Mouse (Mus musculus): ENCODE results near the gene Slc39a11.

Slc39a11 gene

GRCm38 (mm10) chr11:113389637-113390036, 260.2 kb downstream of the Slc39a11 start:
- DNase-seq, result no peak

DNA sequence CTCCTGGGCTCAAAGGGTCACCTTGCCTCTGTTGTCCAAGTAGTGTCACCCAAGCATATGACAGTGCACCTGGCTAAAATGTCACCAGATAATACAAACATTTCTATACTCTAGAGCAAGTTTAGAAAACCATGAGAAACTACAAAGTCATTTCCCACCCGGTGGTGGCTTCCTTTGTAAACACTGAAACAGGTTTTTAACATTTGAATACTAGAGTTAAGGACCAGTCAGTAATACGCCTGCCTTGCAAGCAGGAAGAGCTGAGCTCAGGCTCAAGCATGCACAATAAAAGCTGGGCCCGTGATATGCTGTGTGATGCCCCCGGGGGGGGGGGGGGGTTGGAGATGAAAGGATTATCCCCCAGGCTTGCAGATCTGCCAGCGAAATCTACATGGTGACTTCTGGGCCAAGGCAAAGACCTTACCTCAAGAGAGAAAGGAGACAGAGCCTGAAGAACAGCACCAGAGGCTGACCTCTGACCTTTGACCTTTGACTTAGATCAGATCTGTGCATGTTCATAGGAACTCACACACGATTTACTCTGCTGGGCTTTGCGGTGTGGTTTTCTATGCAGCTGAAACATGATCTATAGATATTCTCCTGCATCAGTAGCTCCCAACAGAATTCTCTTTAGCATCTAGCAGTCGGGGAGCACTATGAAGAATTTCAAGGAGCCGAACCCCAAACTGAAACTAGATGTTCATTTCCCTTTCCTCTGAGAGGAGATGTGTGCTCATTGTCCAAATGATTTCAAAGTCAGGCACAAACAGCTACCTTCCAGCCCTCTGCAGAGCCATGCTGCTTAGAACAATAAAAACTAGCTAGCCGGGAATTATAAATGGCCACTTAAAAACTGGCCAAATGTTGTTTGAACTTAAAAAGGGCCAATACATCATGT, 267.0 kb downstream of the Slc39a11 start:
- no peak for DNase-seq

GRCm38 (mm10) chr11:113381550-113381949, 268.3 kb downstream of the Slc39a11 start:
- DNase-seq, result no peak

DNA sequence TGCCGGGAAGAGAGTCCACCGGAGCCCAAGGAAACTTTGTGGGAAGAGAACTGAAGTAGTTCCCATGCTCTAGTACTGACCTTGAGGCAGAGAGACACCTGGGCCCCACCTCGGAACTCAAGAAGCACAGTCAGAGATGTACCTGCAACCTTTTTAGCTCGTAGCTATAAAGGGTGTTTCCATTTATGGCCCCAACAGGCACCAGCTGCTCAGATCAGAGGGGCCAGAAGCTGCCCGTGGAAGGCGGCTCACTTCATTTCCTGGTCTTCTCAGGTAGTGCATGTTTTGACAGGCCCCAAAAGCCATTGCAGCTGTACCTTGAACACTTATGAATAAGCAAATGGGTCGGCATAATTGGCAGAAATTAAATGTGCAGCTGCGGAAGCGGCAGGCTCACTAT, 271.0 kb downstream of the Slc39a11 start:
- no peak for DNase-seq

DNA sequence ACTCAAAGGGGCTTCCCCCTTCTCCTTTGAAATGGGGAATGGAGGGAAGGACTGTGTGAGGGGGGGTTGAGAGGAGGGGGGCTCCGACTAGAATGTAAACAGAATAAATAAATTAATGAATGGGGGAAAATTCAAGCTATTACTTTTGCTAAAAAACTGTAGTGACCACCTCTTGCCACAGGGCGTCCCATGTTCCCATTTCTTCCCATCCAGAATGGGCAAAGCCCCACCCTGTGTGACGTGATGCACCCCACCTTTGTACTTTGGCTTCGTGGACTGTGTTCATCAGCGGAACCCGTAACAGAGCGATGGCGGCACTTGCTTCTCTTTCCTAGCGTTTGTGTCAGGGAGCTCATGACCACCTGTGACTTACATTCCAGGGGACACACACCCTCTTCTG, 273.8 kb downstream of the Slc39a11 start:
- DNase-seq, result no peak

GRCm38 (mm10) chr11:113373926-113374325, 276.0 kb downstream of the Slc39a11 start:
- no peak for DNase-seq

DNA sequence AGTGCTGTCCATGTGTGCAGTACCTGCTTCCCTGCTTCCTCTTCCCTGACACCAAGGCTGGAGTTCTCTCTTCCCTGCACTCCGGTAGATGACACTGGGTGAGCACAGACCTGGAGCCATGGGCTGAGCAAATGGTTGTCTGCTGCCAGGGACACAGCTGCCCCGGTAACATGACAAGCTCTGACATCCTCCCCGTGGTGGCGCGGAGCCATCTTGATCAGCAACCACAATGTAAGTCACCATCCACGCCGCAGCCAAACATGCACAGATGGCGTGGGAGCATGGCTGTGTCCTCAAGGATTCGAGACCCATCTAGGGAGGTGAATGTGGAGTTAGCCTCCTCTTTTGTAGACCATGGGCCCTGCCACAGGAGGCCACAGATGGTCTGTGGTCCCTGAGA, 276.5 kb downstream of the Slc39a11 start:
- no peak for DNase-seq

DNA sequence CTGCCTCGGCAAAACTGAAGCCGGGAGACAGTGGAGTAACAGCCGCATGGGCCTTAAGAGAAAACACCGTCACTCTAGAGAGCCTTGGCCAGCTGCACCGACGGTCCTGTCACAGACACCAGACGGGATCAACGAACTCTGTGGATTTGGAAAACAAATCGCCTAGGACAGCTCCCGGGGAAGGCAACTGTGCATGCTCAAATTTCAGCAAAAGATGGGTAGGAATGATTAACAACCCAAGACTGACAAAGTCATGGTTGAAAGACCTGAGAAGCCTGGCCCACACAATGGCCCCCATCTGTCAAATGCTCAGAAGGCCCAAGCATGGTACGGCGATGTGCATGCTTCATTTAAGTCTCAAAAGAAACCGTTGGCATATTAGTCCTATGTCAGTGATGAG, 281.8 kb downstream of the Slc39a11 start:
- peak; percentile 5 for DNase-seq

- peak; percentile 14 for DNase-seq
Observed at GRCm38 (mm10) chr11:113366257-113367030, 283.4 kb downstream of the Slc39a11 start.

DNA sequence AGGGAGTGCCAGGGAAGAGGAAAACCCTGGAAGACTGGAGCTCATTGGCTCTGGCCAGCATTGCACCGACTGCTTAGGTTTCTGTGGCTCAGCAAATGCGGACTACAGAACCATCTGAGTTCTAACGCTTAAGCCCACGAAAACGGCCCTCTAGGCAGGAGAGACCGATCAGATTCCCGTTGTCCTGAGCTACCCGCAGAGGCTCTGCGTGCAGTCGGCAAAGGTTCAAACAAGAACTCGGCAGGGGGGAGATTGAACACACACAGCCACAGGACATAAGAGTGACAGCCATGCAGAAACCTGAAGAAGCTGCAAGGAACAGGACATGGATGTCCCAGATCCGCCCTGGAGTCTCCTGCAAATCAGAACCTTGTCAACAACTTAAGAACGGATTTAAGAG, 286.1 kb downstream of the Slc39a11 start:
- DNase-seq, result no peak

DNA sequence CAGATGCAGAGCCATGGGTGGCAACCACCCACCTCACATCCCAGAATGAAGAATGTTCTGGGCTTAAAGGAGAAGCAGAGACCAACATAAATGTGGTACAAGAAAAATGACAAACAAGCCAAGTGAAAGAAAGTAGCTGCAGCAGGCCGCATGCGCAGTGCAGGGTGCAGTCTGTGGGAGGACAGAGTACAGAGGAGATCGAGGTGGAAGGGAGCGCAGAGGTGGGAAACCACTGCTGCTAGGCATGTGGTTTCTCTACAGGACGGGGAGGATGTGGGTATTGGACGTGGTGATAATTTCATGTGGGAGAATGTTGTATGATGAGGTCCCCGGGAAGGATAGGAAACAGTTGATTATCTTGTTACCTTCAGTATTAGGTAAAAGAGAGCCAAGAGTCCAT, 287.3 kb downstream of the Slc39a11 start:
- DNase-seq, result no peak

DNA sequence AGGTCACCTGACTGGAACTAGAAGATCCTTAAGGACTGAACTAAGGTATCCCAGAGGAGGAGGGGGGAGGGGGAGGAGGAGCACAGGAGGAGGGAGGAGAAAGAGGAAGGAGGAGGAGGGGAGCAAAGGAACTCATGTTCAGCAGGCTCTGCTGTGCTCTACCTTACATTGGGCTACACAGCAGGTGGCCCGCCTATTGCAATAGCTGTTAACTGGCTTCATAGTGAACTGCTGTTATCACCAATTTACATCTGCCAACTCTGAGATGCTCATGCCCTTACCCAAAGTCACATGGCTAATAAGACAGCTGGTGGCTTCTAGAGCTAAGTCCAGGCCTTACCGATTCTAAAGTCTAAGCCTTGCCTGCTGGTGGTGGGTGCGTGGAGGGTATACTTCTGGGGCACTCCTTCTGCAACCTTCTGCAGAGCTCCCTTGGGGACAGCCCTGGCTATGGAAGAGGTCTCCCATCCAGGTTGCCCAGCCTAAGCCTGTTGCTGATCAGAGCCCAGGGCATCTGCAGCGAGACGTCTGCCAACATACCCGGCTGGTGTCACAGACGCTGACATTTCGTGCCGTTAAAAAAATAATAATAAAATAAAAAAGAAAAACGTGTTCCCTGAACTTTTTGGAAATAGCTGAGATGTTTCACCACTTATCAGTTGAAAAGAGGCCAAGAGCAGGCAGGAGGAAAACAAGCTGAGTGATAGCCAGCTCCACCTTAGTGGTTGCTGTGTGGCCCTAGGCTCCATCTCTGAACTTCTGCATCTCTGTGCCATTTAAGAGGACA, 289.6 kb downstream of the Slc39a11 start:
- no peak for DNase-seq

GRCm38 (mm10) chr11:113355932-113356331, 293.9 kb downstream of the Slc39a11 start:
- DNase-seq, result no peak

GRCm38 (mm10) chr11:113352085-113352815, 297.6 kb downstream of the Slc39a11 start:
- no peak for DNase-seq

- DNase-seq, result no peak
Observed at GRCm38 (mm10) chr11:113350583-113350982, 299.3 kb downstream of the Slc39a11 start.

- no peak for DNase-seq
Observed at GRCm38 (mm10) chr11:113346895-113347514, 302.9 kb downstream of the Slc39a11 start.

DNA sequence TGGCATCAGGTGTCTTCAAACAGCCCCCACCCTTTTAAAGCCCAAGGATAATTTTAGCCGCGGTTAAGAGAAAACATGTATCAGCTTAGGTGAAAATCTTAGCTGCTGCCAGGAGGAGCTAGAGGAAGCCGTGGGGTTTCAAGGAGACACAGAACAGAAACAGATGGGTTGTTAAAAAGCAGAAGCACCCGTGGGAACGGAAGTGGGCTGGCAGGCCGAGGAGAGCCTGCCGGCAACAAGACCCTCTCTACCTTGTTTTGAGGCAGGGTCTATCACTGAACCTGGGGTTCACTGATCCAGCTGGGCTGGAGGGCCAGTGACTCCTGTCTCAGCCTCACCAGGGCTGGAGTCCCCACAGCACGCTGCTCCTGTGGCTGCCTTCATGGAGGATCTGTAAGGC, 310.1 kb downstream of the Slc39a11 start:
- peak; percentile 12 for DNase-seq

- peak; percentile 6 for DNase-seq
Observed at GRCm38 (mm10) chr11:113338581-113338980, 311.3 kb downstream of the Slc39a11 start.

DNA sequence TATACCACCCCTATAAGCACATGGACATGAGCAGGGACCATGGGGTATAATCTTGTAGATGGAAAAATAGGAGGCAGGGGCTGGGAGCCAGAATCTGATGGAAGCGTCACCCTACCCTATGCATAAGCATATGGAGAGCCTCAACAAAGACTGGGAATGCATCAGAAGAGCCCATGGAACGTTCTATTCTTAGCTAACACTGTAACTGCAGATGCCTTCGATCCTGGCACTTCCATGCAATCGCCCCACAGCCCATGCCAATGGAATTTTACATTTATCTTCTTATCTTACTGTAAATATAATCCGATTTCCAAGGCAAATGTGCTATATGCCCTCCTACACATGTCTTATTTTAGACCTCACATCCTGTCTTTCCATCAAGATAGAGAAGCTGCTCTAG, 314.2 kb downstream of the Slc39a11 start:
- no peak for DNase-seq

GRCm38 (mm10) chr11:113334444-113334881, 315.4 kb downstream of the Slc39a11 start:
- peak; percentile 57 for DNase-seq

GRCm38 (mm10) chr11:113333535-113333934, 316.3 kb downstream of the Slc39a11 start:
- no peak for DNase-seq

DNA sequence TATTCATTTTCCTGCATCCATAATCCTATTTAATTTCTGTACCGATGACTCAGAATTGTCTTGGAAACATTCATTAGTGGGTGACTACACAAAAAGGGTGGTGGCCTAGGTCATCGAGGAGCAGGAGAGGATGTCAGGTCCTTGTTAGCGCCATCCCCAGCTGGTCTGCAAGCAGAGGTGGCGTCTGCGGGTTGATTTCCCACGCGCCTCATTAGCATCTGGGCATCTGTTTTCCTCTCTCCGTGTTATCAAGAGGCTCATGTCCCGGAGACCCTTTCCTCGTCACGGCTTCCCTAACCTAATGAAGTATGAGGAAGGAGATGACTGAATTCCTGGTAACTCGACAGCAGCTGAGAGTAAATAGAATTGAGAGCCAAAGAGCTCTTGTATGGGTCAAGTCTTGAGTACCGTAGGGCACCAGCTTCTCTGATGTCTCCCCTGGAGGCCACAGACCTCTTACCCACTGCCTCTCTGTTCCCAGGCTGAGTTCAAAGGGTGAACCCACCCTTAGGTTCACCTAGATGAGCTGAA, 319.8 kb downstream of the Slc39a11 start:
- peak; percentile 33 for DNase-seq
